Mouse (Mus musculus): Measurements from ENCODE around the gene Fam133b. TPM values are rescaled to one million over a fixed set of nuclear protein-coding genes. Genes with fewer than 3 reads are reported as not detected.

Fam133b gene
- total and polyA plus RNA-seq, 2 experiments from 2014 or later: 11.4 to 12.9 TPM

GRCm38 (mm10) chr5:3595693-3596398, 52.2 kb downstream of the Fam133b start, which contains the start of gene Pex1:
Gene Pex1 (plus strand): TSS chr5:3596066.
- H3K9me3 ChIP-seq (replicated peaks; ENCODE audit: control insufficient read depth, low read length): no peaks in the 10 kb centered on the region
- peaks cover 11% of the 10 kb centered on the region for H3K4me1 ChIP-seq (ENCODE audit: control insufficient read depth, insufficient read depth)
- ATAC-seq (ENCODE audit: insufficient read depth, low read depth): peak; percentile 98
- under 1% methylated on average over 50 of the region's 50 CpGs for WGBS
- H3K27ac ChIP-seq (ENCODE audit: low read depth): peak within 1 kb of the TSS; percentile 78
- H3K9ac ChIP-seq (replicated peaks; ENCODE audit: low read depth, low read length): peak within 1 kb of the TSS; percentile 64
- DNase-seq (ENCODE audit: low spot score): peak; percentile 96
- TF ChIP-seq CTCF (IDR thresholded peaks at IDR 0.05; ENCODE audit: low read depth): peak; percentile 53
- TF ChIP-seq EP300 (IDR thresholded peaks at IDR 0.05; ENCODE audit: low read depth): no peak
- no peaks in the 10 kb centered on the region for H3K27me3 ChIP-seq (ENCODE audit: control insufficient read depth, insufficient read depth, low read length)
- H3K4me3 ChIP-seq (ENCODE audit: low read depth, low read length): peak within 1 kb of the TSS; percentile 83
- H3K36me3 ChIP-seq (replicated peaks; ENCODE audit: control insufficient read depth, insufficient read depth, low read length): peaks cover 13% of the 10 kb centered on the region
- H3K4me2 ChIP-seq (ENCODE audit: low read depth, low read length): peak within 1 kb of the TSS; percentile 74

- Histone ChIP-seq H3K27ac (ENCODE audit: low read depth) (peak within 1 kb of the TSS; percentile 78), H3K4me1 (ENCODE audit: control insufficient read depth, insufficient read depth) (peaks cover 11% of the 10 kb centered on the region), H3K9ac (replicated peaks; ENCODE audit: low read depth, low read length) (peak within 1 kb of the TSS; percentile 64), H3K27me3 (ENCODE audit: control insufficient read depth, insufficient read depth, low read length) (no peaks in the 10 kb centered on the region), H3K9me3 (replicated peaks; ENCODE audit: control insufficient read depth, low read length) (no peaks in the 10 kb centered on the region), H3K4me2 (ENCODE audit: low read depth, low read length) (peak within 1 kb of the TSS; percentile 74), H3K4me3 (ENCODE audit: low read depth, low read length) (peak within 1 kb of the TSS; percentile 83), H3K36me3 (replicated peaks; ENCODE audit: control insufficient read depth, insufficient read depth, low read length) (peaks cover 7% of the 10 kb centered on the region)
- TF ChIP-seq EP300 (IDR thresholded peaks at IDR 0.05; ENCODE audit: low read depth) (no peak), CTCF (IDR thresholded peaks at IDR 0.05; ENCODE audit: low read depth) (peak; percentile 67)
- under 1% methylated on average over 31 of the region's 31 CpGs for WGBS
- DNase-seq (ENCODE audit: low spot score): peak; percentile 71
- ATAC-seq (ENCODE audit: insufficient read depth, low read depth): peak; percentile 84
These were observed 52.8 kb downstream of the Fam133b start, which contains the start of gene Rbm48 for GRCm38 (mm10) chr5:3596399-3596766. Gene Rbm48 (minus strand): TSS chr5:3596585.

- Histone ChIP-seq H3K4me3 (ENCODE audit: low read depth, low read length) (peak overlapping the region; percentile 83; the same call in 1 of the 2 replicates), H3K27ac (ENCODE audit: low read depth) (no peak overlapping the region), H3K9ac (replicated peaks; ENCODE audit: low read depth, low read length) (peak overlapping the region; percentile 64; the same call in 1 of the 2 replicates), H3K27me3 (ENCODE audit: control insufficient read depth, insufficient read depth, low read length) (no peaks in the 10 kb centered on the region), H3K4me1 (ENCODE audit: control insufficient read depth, insufficient read depth) (peaks cover 11% of the 10 kb centered on the region), H3K36me3 (replicated peaks; ENCODE audit: control insufficient read depth, insufficient read depth, low read length) (peaks cover 1% of the 10 kb centered on the region; the same call in 1 of the 2 replicates), H3K4me2 (ENCODE audit: low read depth, low read length) (peak overlapping the region; percentile 74), H3K9me3 (replicated peaks; ENCODE audit: control insufficient read depth, low read length) (no peaks in the 10 kb centered on the region)
- TF ChIP-seq EP300 (IDR thresholded peaks at IDR 0.05; ENCODE audit: low read depth) (no peak), CTCF (IDR thresholded peaks at IDR 0.05; ENCODE audit: low read depth) (no peak)
- DNase-seq (ENCODE audit: low spot score) (no peak), ATAC-seq (ENCODE audit: insufficient read depth, low read depth) (no peak)
These were observed 53.5 kb downstream of the Fam133b start for GRCm38 (mm10) chr5:3597171-3597570.

DNA sequence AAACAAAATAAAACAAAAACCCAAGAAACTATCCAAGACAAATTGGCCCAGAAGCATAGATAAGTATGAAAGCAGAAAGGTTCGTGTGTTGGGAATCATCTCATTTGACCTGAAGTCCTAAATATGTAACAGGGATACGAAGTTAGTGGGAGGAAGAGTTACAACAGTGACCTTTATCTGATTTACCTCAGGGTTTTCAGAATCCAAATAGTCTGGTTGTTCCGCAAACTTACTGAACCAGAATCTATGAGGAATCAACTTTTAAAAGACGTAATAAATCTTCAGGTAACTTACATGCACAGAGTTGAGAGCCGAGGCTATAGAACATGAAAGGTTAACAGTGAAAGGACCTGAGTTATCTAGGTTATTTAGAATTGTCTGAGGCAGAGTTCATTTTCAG, 55.1 kb downstream of the Fam133b start:
- H3K4me3 ChIP-seq (ENCODE audit: low read depth, low read length): no peak overlapping the region
- WGBS: 84% methylated on average over 5 of the region's 5 CpGs
- TF ChIP-seq EP300 (IDR thresholded peaks at IDR 0.05; ENCODE audit: low read depth) (no peak), CTCF (IDR thresholded peaks at IDR 0.05; ENCODE audit: low read depth) (no peak)
- H3K27ac ChIP-seq (ENCODE audit: low read depth): no peak overlapping the region
- no peak overlapping the region for H3K9ac ChIP-seq (replicated peaks; ENCODE audit: low read depth, low read length)
- no peak overlapping the region for H3K4me2 ChIP-seq (ENCODE audit: low read depth, low read length)
- no peaks in the 10 kb centered on the region for H3K27me3 ChIP-seq (ENCODE audit: control insufficient read depth, insufficient read depth, low read length)
- H3K9me3 ChIP-seq (replicated peaks; ENCODE audit: control insufficient read depth, low read length): no peaks in the 10 kb centered on the region
- peaks cover 11% of the 10 kb centered on the region for H3K4me1 ChIP-seq (ENCODE audit: control insufficient read depth, insufficient read depth)
- DNase-seq (ENCODE audit: low spot score): no peak
- ATAC-seq (ENCODE audit: insufficient read depth, low read depth): no peak
- no peaks in the 10 kb centered on the region for H3K36me3 ChIP-seq (replicated peaks; ENCODE audit: control insufficient read depth, insufficient read depth, low read length)

DNA sequence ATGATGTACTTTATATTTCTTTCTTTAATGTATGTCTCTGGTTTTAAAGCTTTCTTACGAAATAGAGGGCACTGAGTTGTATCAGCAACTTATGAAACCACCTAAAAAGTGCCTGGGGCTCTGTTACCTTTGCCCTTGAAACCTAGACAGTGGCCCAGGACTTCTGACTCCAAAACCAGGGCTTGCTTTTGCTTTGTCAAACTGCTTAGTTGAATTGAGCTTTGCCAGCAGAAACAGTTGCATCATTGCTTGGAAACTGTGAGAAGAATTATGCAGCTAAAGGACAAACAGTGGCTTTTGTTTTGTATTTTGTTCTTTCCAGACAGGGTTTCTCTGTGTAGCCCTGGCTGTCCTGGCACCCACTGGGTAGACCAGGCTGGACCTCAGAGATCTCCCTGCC, 56.7 kb downstream of the Fam133b start:
- DNase-seq (ENCODE audit: low spot score): no peak

More for the DNA sequence above, 56.7 kb downstream of the Fam133b start:
- H3K27me3 ChIP-seq (ENCODE audit: control insufficient read depth, insufficient read depth, low read length): no peaks in the 10 kb centered on the region
- no peak overlapping the region for H3K27ac ChIP-seq (ENCODE audit: low read depth)
- TF ChIP-seq EP300 (IDR thresholded peaks at IDR 0.05; ENCODE audit: low read depth) (no peak), CTCF (IDR thresholded peaks at IDR 0.05; ENCODE audit: low read depth) (no peak)
- 59% methylated on average over 1 of the region's 1 CpGs for WGBS
- no peak overlapping the region for H3K9ac ChIP-seq (replicated peaks; ENCODE audit: low read depth, low read length)
- H3K36me3 ChIP-seq (replicated peaks; ENCODE audit: control insufficient read depth, insufficient read depth, low read length): peaks cover 7% of the 10 kb centered on the region
- no peaks in the 10 kb centered on the region for H3K9me3 ChIP-seq (replicated peaks; ENCODE audit: control insufficient read depth, low read length)
- peaks cover 6% of the 10 kb centered on the region for H3K4me1 ChIP-seq (ENCODE audit: control insufficient read depth, insufficient read depth)
- H3K4me2 ChIP-seq (ENCODE audit: low read depth, low read length): no peak overlapping the region
- no peak for ATAC-seq (ENCODE audit: insufficient read depth, low read depth)
- no peak overlapping the region for H3K4me3 ChIP-seq (ENCODE audit: low read depth, low read length)
